Mouse (Mus musculus) gastrocnemius, postnatal 10 days (tissue): ENCODE data around the gene Ptms. TPM values are rescaled to one million over a fixed set of nuclear protein-coding genes. Genes with fewer than 3 reads are reported as not detected.

Experiments
- DNase-seq: peaks from one replicate; pipeline ENCODE4 v3.0.0; 2021; ENCODE audit warnings: mixed read lengths
- total RNA-seq, 2 experiments: library from RNA; stranded (reverse); gene quantifications; 2 replicates each; pipeline ENCODE4 v1.2.3; 2021

The Ptms gene
- total RNA-seq, 2 experiments from 2014 or later, result 273 to 298 TPM

DNA sequence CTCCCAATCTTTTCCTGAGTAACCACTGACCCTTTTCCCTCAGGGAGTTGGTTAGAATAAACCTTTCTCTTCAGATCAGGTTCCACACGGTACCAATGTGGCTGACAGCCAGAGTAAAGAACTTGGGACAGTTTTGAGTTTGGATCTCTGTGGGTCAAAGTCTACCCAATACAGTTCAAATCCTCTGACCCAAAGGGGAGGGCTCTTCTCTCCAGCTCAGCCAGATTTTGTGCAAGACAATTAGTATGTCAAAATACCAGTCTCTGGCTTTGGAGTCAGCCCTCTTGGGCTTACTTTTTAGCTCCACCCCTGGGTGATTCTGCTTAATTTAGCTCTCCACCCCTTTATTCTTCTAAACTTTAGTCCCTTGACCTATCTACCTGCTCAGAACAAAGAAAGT is 10.3 kb upstream of the Ptms start:
- DNase-seq, result no peak

DNA sequence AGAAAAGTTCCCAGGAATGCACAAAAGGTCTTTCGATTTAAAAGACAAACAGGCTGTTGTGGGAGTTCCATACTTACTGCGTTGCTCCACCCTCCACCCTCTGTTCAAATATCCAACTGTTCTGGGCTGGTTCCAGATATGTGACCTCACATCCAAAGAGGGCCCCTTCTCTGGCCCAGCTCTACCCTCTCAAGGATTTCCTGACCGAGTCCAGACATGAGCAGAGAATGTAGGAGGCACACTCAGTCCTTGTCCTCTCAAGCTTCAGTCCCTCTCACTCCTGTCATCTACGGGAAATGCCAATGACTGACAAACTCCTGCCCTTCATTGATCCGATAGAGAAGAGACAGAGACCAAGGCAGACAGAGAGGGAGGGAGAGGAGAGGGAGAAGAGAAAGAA is 6.0 kb upstream of the Ptms start:
- DNase-seq, result no peak

DNA sequence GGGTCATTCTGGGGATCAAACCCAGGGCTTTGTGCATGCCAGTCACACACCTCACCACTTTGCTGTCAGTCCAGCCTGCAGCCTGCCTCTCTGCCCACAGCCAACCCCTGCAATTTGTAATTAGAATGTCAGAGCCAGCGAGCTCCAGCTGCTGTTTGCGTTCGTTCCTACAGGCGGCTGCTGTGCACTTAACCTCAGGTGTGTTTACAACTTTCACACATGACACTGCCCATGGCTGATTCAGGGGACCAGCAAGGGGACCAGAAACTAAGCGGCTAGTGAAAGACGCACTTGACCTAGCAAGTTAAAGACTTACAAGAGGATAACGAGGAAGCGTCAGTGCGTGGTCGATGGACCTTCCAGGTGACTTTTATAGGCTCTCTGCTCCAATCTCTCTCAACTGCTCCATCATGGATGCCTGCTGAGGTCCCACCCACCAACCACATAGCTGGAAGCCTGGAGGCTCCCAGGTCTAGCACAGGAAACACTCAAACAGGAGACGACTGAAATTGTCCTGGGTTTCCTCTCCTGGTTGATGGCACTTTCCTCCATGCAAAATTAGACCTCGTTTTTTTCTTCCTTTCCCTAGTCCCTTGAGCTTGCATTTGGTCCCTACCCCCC is 5.4 kb upstream of the Ptms start:
- DNase-seq, result no peak

DNA sequence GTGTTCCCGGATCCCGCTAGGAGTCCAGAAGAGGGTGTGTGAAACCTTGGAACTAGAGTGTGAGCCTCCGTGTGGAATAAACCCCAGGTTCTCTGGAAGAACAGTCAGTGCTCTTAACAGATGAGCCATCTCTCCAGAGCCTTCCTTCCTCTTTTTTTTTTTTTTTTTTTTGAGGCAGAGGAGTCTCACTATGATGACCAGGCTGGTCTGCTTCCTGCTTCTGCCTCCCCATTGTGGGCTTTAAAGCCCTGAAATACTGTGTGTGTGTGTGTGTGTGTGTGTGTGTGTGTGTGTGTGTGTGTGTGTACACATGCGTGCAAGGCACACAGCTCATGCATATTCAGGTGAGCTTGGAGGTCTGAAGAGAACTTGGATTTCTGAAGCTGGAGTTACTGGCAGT is 1.6 kb upstream of the Ptms start:
- DNase-seq, result no peak

DNA sequence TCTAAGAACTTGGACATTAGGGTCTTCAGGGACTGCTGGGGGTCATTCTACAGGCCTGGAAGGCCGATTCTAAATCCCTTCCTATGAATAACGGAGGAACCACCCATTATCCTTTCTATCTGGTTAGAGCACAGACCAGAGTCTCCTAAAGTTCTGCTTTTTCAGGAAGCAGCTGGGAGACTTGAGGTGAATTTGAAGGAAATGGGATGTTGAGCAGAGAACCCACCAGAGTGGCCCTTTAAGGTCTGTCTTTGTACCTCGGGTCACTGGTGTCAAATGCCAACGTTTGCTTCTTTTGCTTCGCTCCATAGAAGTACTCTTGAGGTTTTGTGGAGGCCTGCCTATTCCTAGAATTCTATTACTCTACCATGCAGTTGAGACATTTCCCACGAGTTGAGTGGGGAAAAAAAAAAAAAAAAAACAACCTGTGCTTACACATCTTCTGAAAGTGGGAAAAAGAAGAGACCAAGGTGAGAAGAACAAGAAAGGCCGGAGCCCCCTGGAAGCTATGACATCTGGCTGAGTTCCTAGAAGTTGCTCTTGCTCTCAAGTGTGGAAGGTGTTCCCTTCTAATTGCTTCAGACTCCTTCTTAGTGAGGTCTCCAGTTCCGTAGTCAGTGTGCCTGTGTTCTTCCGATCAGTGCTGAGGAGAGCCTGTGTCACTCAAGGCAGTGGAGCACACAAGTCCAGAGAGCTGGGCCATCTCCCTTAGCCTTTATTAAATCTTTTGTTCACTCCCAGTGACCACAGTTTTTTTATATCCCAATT is 599 bp upstream of the Ptms start:
- no peak for DNase-seq

DNA sequence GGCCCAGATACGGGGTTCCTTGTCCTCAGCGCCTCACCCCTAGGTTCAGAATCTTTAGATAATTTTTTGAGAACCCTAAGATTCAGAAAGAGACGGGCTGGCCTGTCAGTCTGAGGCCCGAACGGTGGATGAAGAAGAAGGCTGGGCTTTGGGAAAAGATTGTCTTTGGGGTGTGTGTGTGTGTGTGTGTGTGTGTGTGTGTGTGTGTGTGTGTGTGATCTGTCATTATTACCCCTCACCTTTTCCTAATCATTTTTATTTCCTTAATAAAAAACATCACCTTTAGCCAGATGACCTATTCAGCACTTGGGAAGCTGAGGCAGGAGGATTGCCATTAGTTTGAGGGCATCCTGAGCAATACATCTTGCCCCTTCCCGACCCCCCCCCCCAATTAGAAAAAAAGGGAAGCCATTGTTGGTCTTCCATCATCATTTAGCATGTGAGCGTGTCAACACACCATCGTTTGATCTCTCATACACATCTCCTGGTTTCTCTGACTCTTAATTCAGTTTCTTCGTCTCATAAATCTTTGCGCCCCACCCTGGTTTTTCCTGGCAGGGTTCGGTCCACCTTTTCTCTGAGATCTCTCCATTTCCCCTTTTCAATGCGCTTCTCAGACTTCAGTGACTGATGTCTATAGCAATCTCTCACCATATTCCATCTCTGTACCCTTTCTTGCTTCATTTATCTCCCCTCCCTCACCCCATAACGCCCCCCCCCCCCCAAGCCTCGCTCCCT is 844 bp downstream of the Ptms start:
- DNase-seq, result no peak

DNA sequence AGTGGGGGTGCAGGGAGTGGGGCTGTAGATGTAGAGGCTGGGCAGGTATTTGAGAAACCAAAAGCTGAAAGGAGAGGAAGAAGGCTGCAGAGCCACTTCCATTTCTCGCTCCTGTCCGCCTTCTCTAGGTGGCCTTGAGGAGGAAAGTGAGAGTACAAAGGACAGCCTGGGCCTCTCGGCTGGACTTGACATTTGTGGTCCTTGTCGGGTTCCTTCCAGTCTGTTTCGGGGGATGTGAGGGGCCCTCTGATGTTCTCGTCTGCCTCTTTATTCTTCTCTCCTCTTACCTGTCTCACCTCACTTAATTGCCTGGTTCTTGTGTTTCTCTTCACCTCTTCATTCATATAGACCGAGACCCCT is 1.6 kb downstream of the Ptms start:
- DNase-seq, result no peak

DNA sequence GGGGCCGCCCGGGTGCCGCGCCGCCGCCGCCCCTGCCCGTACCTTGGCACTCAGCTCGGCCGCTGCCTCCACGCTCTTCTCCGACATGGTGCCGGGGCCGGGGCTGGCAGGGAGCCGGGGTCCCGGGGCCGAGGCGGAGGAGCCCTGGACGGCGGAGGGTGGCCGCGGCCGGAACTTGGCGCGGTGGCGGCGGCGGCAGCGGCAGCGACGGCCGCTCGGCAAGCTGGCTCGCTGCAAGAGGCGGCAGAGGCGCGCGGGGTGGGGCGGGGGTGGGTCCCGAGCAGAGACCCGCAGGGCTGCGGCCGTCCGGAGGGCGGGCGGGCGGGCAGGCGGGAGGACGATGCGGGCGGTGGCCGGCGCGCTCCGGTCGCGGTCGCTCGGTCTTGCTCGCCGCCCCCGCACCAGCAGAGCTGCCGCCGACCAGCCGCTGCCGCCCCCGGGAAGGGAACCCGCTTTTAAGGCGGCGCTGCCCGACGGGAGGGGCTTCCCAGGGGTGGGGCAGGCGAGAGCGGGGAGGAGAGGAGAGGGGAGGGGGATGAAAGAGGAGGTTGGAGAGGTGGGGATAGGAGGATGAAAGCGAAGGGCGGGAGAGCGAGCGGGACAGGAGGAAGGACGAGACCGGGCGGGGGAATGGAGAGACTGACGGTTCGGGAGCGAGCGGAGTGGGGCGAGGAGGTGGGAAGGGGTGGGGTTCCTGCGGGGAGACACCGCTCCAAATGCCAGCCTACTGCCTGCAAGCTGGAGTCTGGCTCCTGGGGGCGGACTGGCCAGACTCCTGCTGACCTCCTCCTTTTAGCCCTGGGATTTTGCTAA is 2.2 kb downstream of the Ptms start:
- DNase-seq, result peak; percentile 88

DNA sequence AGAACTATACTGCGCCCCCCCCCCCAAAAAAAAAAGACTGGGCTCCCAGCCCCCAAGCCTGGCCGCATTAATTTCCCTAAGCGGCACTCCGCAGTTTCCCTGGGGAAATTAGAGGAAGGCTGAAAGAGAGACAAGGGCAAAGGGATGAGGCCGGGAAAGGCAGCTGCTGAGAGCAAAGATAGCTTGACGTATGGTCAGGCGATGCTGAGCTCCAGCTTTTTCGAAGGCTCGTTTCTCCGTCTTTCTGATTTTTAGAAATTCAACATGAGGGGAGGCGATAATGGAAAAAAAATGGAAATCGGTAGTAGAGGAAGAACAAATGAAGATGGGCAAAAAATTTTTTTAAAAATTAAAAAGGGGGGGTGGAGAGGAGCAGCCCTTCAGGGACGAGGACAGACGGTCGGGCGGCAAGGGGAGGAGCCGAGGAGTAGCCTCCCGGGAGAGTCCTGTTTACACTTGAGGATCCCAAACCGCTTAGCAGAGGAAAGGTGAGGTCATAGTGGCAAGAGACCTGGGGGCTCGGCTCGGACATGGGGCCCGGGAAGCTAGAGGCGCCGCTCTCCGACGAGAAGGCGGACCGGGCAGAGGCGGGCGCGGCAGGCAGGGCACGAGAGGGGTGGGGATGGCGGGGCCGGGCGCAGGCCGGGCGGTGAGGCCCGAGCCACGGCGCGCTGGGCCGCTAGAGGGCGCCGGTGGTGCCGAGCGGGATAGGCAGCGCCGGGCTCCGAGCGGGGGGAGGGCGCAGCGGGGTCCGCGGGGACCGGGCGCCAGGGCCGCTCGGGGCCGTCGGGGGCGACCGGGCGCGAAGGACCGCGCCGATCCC is 3.0 kb downstream of the Ptms start:
- DNase-seq, result peak; percentile 98

DNA sequence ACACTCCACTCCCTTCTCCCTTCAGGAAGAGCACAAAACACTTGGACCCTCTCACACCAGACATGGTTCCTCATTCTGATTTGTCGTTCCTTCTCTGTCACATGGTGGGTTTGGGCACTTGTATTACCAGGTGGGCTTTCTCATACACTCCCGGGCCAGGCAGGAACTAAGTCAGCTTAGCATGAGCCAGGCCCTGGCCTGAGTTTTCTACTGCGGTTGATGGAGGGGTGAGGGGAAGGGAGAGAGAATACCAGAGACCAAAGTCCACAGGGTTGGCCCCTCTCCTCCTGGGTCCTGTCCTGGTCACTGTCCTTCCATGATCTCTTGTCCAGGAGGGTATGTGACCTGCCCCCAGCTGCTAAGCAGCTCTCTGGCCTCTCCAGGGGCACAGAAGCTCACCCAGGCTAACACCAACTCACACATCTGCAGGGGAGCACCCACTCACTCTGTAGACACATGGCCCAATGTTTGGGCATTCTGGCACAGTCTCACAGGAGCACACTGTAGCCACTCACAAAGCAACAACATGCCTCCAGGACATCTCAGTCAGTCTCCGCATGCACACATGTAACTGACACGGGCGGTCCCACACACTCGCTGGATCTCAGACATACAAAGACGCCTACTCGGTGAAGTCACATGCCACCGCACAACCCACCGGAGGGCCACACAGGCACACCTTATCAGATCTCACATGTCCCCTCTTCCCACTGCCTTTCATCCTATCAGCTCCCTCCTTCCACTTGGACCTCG is 3.8 kb downstream of the Ptms start:
- DNase-seq, result no peak

DNA sequence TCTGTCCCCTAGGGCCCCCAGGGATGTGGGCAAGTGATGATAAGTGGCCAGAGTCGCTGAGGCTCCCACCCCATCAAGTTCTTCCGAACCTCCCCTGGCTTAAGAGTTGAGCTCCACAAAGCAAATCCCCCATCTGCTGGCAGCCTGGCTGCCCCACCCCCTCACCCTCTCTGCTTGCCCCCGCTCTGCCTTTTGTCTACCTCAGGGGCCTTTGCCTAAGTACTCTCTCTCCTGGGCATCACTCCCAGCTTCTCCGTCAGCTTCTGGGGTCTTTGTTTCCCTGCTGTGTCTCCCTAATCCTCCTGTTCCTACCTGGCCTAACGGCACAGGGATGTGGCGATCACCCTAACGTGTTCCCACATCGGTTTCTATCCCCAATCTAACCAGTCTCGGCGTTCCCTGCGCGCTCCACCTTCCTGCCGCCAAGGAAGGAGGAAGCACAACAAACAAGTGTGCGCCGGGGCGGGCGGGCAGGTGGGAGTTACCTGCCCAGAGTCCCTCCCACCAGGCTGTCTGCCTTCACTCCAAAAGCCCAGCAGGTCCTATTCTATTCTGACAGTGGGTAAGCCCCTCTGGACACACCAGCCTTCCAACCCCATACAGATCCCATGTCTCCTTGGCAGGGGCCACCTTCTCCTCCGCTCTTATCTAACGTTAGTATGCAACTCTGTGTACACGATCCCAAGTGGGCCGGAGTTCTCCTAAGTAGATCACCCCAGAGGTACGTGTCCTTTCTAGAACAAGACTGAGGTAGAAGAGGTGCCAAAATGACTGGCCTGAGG is 4.6 kb downstream of the Ptms start:
- no peak for DNase-seq

DNA sequence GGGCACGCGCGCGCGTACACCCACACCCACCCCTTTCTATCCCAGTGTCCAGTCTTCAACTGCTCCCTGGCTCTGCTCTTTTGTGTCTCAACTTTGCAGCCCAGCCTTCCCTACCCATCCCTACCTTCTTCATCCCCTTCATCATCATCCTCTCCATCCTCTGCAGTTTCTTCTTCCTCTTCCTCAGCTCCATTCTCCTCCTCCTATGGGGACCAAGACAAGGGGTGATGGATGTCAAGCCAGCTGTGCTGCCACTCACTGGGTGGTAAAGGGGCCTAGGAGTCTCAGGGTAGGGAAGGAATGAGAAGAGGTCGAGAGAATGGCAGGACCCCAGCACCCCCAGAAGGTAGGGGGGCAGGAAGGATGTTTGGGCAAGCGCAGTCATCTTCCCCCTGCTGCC is 5.4 kb downstream of the Ptms start:
- DNase-seq, result no peak

DNA sequence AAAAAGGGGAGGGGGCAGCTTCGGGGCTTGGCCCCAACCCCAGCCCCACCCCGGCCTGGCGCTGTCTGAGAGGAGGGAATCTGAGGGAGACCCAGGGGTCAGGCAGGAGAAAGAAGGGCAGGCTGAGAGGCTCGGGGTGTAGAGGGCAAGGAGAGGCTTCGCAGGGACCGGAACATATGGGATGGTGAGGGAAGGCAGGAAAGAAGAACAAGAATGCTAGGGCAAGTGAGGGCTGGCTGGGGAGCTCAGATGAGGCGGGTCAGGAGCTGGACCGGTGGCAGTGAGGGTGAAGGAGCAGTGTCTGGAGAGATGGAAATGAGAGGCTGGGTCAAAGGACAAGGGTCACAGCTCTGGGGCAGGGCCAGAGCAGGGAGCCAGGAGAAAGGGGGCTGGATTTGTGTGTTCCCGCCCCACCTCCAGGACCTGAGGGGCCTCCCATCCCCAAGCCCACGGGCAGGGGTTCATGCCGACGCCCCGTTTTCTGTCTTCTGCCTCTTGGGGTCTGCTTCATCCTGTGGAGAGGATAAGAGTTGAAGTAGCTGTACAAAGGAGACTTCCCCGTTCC is 6.1 kb downstream of the Ptms start:
- DNase-seq, result no peak

DNA sequence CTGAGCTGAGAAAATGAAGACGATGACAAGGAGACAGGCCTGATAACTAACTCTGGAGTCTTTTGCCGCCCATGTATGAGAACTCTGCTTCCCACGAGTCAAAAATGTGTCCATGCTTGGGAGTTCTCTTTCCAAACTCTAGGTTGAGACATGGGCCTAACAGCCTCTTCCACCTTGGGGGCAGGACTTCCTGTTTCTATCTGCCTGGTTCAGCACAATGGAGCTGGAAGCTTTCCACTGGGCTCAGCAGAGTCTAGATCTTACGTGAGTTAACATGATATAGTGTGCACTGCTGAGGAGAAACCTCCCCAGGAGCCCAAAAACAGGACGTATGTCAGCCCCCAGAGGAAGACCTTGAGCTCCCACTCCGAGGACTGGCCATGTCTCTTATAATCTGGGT is 6.7 kb downstream of the Ptms start:
- no peak for DNase-seq

DNA sequence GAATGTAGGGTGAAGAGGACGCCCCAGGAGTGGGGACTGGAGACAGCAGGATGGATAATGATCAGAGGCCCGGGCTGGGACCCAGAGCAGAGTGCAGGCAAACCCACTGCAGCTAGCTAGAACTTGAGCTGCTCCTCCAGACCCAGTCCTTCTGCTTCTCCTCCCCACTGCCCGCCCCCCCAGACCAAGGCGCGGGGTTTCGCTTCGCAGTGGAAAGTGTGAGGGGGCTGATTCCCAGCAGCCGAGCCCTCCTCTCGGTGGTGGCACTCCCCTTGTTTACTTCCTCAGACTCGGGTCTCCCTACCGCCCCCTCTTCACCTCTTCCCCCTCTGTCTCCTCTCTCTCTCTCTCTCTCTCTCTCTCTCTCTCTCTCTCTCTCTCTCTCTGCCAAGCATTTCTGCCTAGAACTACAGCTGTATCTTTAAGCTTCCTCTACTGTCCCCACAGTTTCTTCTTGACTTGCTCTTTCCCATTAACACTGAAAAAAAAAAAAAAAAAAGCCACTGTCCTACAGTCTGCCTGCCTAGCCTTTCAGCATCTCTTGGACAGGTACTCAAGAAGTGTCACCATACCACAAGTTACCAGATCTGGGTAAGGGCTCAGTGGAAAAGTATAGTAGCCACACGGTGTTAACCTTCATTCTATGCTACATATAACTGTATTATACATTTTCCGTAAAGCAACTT is 8.2 kb downstream of the Ptms start, which contains the start of gene Lag3:
Gene Lag3 (minus strand): TSS at position 173 of the 686 bp plus-strand sequence.
- DNase-seq, result no peak

DNA sequence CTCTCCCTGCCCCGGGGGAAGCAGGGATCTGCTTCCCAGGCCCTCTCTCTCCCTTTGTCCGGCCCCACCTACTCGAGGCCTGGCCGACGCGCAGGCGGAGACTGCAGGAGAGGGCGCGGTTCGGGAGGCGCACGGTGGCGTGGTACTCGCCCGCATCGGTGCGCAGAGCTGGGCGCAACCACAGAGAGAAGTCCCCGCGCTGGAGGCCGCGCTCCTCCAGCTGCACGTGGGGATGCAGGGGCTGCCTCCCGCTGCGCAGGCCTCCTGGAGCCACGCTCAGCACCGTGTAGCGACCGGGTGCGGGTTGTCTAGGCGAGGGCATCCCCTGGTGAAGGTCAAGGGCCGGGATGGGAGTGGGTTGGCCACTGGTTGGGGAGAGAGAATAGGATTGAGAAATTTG is 9.9 kb downstream of the Ptms start:
- no peak for DNase-seq

DNA sequence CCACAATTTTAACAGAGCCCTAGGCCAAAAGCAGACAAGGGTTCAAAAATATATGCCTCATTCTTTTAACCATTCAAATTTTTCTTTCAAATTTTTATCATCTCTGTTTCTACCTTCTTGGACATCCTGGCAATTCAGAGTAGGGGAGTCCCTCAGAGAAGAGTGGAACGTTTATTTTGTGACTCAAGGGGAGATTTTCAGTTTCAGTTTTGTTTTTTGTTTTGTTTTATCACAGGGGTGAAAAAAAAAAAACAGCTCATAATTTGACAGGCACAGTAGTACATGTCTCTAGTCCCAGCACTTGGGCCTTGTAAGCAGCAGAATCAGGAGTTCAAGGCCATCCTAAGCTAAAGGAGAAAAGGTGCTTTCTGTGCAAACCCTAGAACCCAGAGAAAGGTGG is 12.1 kb downstream of the Ptms start:
- no peak for DNase-seq

DNA sequence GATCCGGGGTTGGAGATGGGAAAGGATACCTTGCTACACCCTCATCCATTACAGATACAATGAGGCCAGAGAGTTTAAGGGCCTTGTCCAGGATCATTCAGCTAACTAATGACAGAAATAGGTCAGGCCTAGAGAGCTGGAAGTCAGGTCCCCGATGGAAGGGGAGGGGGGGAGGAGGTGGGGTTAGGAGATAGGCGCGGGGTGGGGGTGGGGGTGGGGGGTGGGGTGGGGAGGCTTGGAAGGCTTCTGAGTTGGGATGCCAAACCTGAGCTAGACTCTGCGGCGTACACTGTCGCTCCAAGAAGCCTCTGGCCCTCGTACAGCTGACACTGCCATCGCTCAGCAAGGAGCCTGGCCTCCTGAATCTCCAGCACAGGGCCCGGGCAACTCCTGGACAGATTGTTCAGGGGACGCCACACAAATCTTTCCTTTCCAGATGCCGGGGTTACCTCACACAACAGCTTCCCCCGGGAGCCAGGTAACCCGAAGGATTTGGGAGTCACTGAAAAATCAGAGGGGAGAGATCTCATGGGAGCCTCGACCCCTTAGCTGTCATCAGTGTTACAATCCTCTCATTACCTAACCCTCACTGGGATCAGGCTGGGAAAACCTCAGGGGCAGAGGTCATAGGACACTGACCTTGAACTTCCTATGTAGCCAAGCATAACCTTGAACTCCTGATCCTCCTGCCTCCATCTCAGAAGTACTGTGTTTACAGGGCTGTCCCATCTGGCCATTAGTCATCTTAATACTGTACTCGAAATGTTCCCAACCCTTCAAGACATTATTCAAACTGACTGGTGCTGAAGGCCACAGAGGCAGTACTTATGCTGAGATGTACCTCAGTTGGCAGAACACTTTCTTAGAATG is 14.7 kb downstream of the Ptms start:
- DNase-seq, result no peak
